Mouse (Mus musculus): Measurements from ENCODE around the gene Ifnlr1.

- no peak for TF ChIP-seq EP300 (IDR thresholded peaks at IDR 0.05; ENCODE audit: insufficient read depth, low read depth, low read length)
- no peak for TF ChIP-seq CTCF (IDR thresholded peaks at IDR 0.05; ENCODE audit: low read depth, low read length)
- TF ChIP-seq POLR2A (IDR thresholded peaks at IDR 0.05; ENCODE audit: insufficient read depth, low read length), result no peak
Observed at GRCm38 (mm10) chr4:135653956-135654355, 32.1 kb upstream of the Ifnlr1 start.

Data from ES-Bruce4 (cell line).